Comparison of ENCODE assay signal across 27 mouse cellular contexts in the genomic region with DNA sequence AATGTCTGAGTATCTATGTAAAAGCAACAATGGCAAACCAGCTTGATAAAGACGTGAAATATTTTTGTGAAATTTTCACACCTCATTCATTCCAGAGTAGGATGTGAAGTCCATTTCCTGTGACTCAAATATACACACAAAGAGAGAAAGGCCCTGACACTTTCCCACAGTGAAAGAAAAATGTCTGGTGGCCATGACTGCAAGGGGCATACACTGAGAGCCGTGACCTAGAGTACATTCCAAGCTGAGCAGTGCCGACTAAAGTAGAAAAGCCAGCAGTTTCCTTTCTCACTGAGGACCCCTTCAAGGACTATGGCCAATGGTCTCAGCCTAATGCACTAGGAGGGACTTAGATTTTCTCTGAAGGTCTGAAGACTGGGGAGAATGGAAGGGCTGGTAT. TPM values are rescaled to one million over a fixed set of nuclear protein-coding genes. Genes with fewer than 3 reads are reported as not detected.
DNase-seq lines count a peak whose midpoint lies in the region; ATAC-seq and TF ChIP-seq lines count a peak whose summit lies in the region.
"Had no signal": no experiment of that assay in that cellular context is flagged by ENCODE, and none has a peak within 500 bp of the region (broad histone marks: within the 10 kb centered on the region; RNA-seq: fewer than 3 reads in every experiment).

No protein-coding gene starts in this region.

- H3K27me3 ChIP-seq in kidney, postnatal 0 days (ENCODE audit: insufficient read depth, low read length), result no peaks in the 10 kb centered on the region
- H3K27me3 ChIP-seq in lung, embryonic 15.5 days, result no peaks in the 10 kb centered on the region
- H3K27me3 ChIP-seq: heart, embryonic 12.5 days; hindbrain, embryonic 13.5 days had no signal

- TF ChIP-seq POLR2A in embryonic fibroblast, embryonic 13.5 days (IDR thresholded peaks at IDR 0.05; ENCODE audit: low read depth, low read length), result no peak

- no peak overlapping the region for H3K4me3 ChIP-seq in kidney, postnatal 0 days (replicated peaks; ENCODE audit: low read depth, low read length)
- H3K4me3 ChIP-seq in lung, embryonic 15.5 days, result no peak overlapping the region
- no peak overlapping the region for H3K4me3 ChIP-seq in embryonic fibroblast, embryonic 13.5 days (ENCODE audit: insufficient read depth, low read length)
- H3K4me3 ChIP-seq: embryonic facial prominence, embryonic 10.5 days; embryonic facial prominence, embryonic 13.5 days; gastrocnemius, adult 2 months; heart, embryonic 12.5 days; hindbrain, embryonic 10.5 days; hindbrain, embryonic 13.5 days had no signal

- no peak overlapping the region for H3K9ac ChIP-seq in kidney, postnatal 0 days (ENCODE audit: low read depth, low read length)
- no peak overlapping the region for H3K9ac ChIP-seq in lung, embryonic 15.5 days
- H3K9ac ChIP-seq: embryonic facial prominence, embryonic 13.5 days; forebrain, postnatal 0 days; heart, embryonic 12.5 days; hindbrain, embryonic 13.5 days had no signal

- H3K9me3 ChIP-seq in kidney, postnatal 0 days (replicated peaks; ENCODE audit: low read length), result no peaks in the 10 kb centered on the region
- H3K9me3 ChIP-seq in lung, embryonic 15.5 days, result no peaks in the 10 kb centered on the region
- H3K9me3 ChIP-seq: embryonic facial prominence, embryonic 10.5 days; embryonic facial prominence, embryonic 13.5 days; hindbrain, embryonic 10.5 days; hindbrain, embryonic 13.5 days had no signal

- WGBS in kidney, postnatal 0 days, result 33% methylated on average over 3 of the region's 3 CpGs
- WGBS in lung, embryonic 15.5 days, result 14% methylated on average over 3 of the region's 3 CpGs

- intact Hi-C loops in heart, postnatal 10 days (cut with DNase I), result no loop called here

- no peak for TF ChIP-seq CTCF in kidney, postnatal 0 days (IDR thresholded peaks at IDR 0.05; ENCODE audit: low read depth)
- no peak for TF ChIP-seq CTCF in embryonic fibroblast, embryonic 13.5 days (IDR thresholded peaks at IDR 0.05; ENCODE audit: borderline replicate concordance, insufficient read depth, low read length)

- H3K36me3 ChIP-seq in kidney, postnatal 0 days (ENCODE audit: insufficient read depth, low read length), result no peaks in the 10 kb centered on the region
- no peaks in the 10 kb centered on the region for H3K36me3 ChIP-seq in lung, embryonic 15.5 days
- H3K36me3 ChIP-seq: embryonic facial prominence, embryonic 10.5 days; embryonic facial prominence, embryonic 13.5 days; heart, embryonic 12.5 days; hindbrain, embryonic 10.5 days; hindbrain, embryonic 13.5 days had no signal

- no peaks in the 10 kb centered on the region for H3K4me1 ChIP-seq in kidney, postnatal 0 days (replicated peaks; ENCODE audit: insufficient read depth, low read length)
- H3K4me1 ChIP-seq in lung, embryonic 15.5 days, result 0 out of 2 replicates have a peak, but pooled peaks cover 2% of the 10 kb centered on the region
- H3K4me1 ChIP-seq in embryonic fibroblast, embryonic 13.5 days (ENCODE audit: control insufficient read depth, insufficient read depth, low read length), result no peaks in the 10 kb centered on the region; the same call in 1 of the 2 replicates
- H3K4me1 ChIP-seq: embryonic facial prominence, embryonic 10.5 days; embryonic facial prominence, embryonic 13.5 days; hindbrain, embryonic 10.5 days; hindbrain, embryonic 13.5 days had no signal

- peak; percentile 11 for DNase-seq in heart, adult 11 months
- DNase-seq in heart, postnatal 10 days, result no peak
- peak; percentile 66 for DNase-seq in kidney, postnatal 0 days (ENCODE audit: low spot score)
- DNase-seq in kidney, postnatal 36 days, result no peak
- DNase-seq in lung, postnatal 36 days, result no peak
- DNase-seq: adrenal gland, adult 8-10 months; adrenal gland, postnatal 25 days; cerebellum, adult 11-12 months; cerebellum, adult 8-10 months; cerebellum, postnatal 10 days; cerebellum, postnatal 36 days; embryo, embryonic 11 days; forebrain, postnatal 0 days; gastrocnemius, adult 2 months; gastrocnemius, postnatal 14 days; heart, adult 18-20 months; heart, postnatal 36 days had no signal

- H3K27ac ChIP-seq in kidney, postnatal 0 days, result no peak overlapping the region
- H3K27ac ChIP-seq in lung, embryonic 15.5 days, result no peak overlapping the region
- H3K27ac ChIP-seq in embryonic fibroblast, embryonic 13.5 days (ENCODE audit: insufficient read depth, low read length), result 0 out of 2 replicates have a peak overlapping the region, but pooled peaks have one; percentile 2
- H3K27ac ChIP-seq: embryonic facial prominence, embryonic 10.5 days; embryonic facial prominence, embryonic 13.5 days; gastrocnemius, adult 2 months; hindbrain, embryonic 10.5 days; hindbrain, embryonic 13.5 days had no signal

- no peak overlapping the region for H3K4me2 ChIP-seq in kidney, postnatal 0 days (ENCODE audit: low read length)
- H3K4me2 ChIP-seq in lung, embryonic 15.5 days, result no peak overlapping the region
- H3K4me2 ChIP-seq: embryonic facial prominence, embryonic 13.5 days; heart, embryonic 12.5 days; hindbrain, embryonic 13.5 days had no signal

- ATAC-seq in kidney, postnatal 0 days (replicated peaks; ENCODE audit: low FRiP score, low read depth), result no peak
- peak; percentile 72; the same call in 1 of the 2 replicates for ATAC-seq in lung, embryonic 15.5 days (ENCODE audit: borderline replicate concordance, extremely low read depth, low FRiP score, low TSS enrichment)
- ATAC-seq: activated CD4-positive, CD25-positive, alpha-beta regulatory T cell, adult 4 months; forebrain, embryonic 14.5 days; forebrain, postnatal 0 days; hindbrain, embryonic 16.5 days had no signal

RNA-seq across cellular contexts. Expression of gene Spdl1, which starts 23.2 kb away (rescaled TPM):
- total RNA-seq in heart, postnatal 10 days (2021), result 1 to 10 TPM; 3.7 to 3.9 TPM
- 9.0 and 9.2 TPM in 2 replicates for polyA plus RNA-seq in kidney, postnatal 0 days (2015; fragmentation: Nextera tagmentation; extraction: Ambion mirVana)
- 22.9 and 24.2 TPM in 2 replicates for polyA plus RNA-seq in lung, embryonic 15.5 days (2015; fragmentation: Nextera tagmentation; extraction: Ambion mirVana)
- polyA plus RNA-seq in embryonic fibroblast, embryonic 13.5 days (2011; ENCODE audit: insufficient read length, low read depth, missing spikeins), result 12.7 and 16.2 TPM in 2 replicates

Comparison
In these comparisons a context has a peak if more than half of its experiments do, and no peak if none do; other contexts are left out.
1. DNase-seq: peak in heart, adult 11 months (single experiment) and kidney, postnatal 0 days (single experiment); none in heart, postnatal 10 days (0 of 2), kidney, postnatal 36 days (0 of 2) and lung, postnatal 36 days (single experiment).